Mouse (Mus musculus) midbrain, embryonic 13.5 days (tissue): ENCODE data around the gene Btbd18. TPM values are rescaled to one million over a fixed set of nuclear protein-coding genes. Genes with fewer than 3 reads are reported as not detected.
A peak's percentile ranks its signal among the peaks of the same experiment; 100 is the strongest.

ENCODE experiments used
- ATAC-seq: fragments of 200-750 bp; cut with Nextera tagmentation; 2 replicates; pipeline ENCODE4 v1.8.0; 2017; ENCODE audit warnings: mild to moderate bottlenecking, moderate TSS enrichment, moderate library complexity
- H3K27ac ChIP-seq: fragments of 300-500 bp; sonication (generic); 2 replicates; pipeline ENCODE4 v1.5.1; 2015; ENCODE audit warnings: inconsistent platforms, mild to moderate bottlenecking, moderate library complexity
- H3K27me3 ChIP-seq: fragments of 300-500 bp; sonication (generic); 2 replicates; pipeline ENCODE4 v1.6.1; 2015; ENCODE audit warnings: mild to moderate bottlenecking, inconsistent platforms
- H3K36me3 ChIP-seq: fragments of 300-500 bp; sonication (generic); 2 replicates; pipeline ENCODE4 v1.6.1; 2015; ENCODE audit warnings: mild to moderate bottlenecking, inconsistent platforms
- H3K4me1 ChIP-seq: fragments of 300-500 bp; sonication (generic); replicated peaks from 2 replicates; pipeline ENCODE4 v1.6.1; 2015; ENCODE audit warnings: inconsistent platforms
- H3K4me2 ChIP-seq: fragments of 300-500 bp; sonication (generic); replicated peaks from 2 replicates; pipeline ENCODE4 v1.6.1; 2015; ENCODE audit warnings: moderate library complexity, mild to moderate bottlenecking, inconsistent platforms
- H3K4me3 ChIP-seq: fragments of 300-500 bp; sonication (generic); replicated peaks from 2 replicates; pipeline ENCODE4 v1.5.1; 2015; ENCODE audit warnings: mild to moderate bottlenecking, inconsistent platforms
- H3K9ac ChIP-seq: fragments of 300-500 bp; sonication (generic); replicated peaks from 2 replicates; pipeline ENCODE4 v1.6.1; 2015; ENCODE audit warnings: mild to moderate bottlenecking, inconsistent platforms
- H3K9me3 ChIP-seq: fragments of 300-500 bp; sonication (generic); 2 replicates; pipeline ENCODE4 v1.6.1; 2016; ENCODE audit warnings: mild to moderate bottlenecking, inconsistent platforms
- WGBS: fragments of 180-500 bp; shearing (Covaris S2); methylation state at CpG from one replicate; pipeline ENCODE4 v1.1.7; 2015; 5-methylcytosine and 5-hydroxymethylcytosine counted together
- polyA plus RNA-seq: library from polyadenylated mRNA; unstranded; fragments of >200 nt; fragmentation: Nextera tagmentation; extraction: Ambion mirVana; gene quantifications from 2 replicates; pipeline ENCODE4 v1.2.1, GENCODE M21; 2015

Gene Btbd18
- 0.35 and 0.42 TPM in 2 replicates for polyA plus RNA-seq

GRCm38 (mm10) chr2:84658806-84659205 lies at the start of gene Btbd18:
Btbd18 (plus strand) TSS chr2:84659079.
- 92% methylated on average over 32 of the region's 32 CpGs for WGBS

GRCm38 (mm10) chr2:84612764-84613163 lies 46.1 kb upstream of the Btbd18 start:
- peaks cover 93% of the 10 kb centered on the region for H3K36me3 ChIP-seq
- no peaks in the 10 kb centered on the region for H3K9me3 ChIP-seq
- no peak overlapping the region for H3K4me3 ChIP-seq
- H3K27ac ChIP-seq: no peak overlapping the region
- no peak overlapping the region for H3K4me2 ChIP-seq
- H3K9ac ChIP-seq: no peak overlapping the region
- H3K27me3 ChIP-seq: no peaks in the 10 kb centered on the region
- WGBS: 97% methylated on average over 6 of the region's 6 CpGs
- H3K4me1 ChIP-seq: no peaks in the 10 kb centered on the region
- no peak for ATAC-seq

More at GRCm38 (mm10) chr2:84658806-84659205, at the start of gene Btbd18:
- Histone ChIP-seq H3K4me2 (no peak within 1 kb of the TSS), H3K4me1 (no peaks in the 10 kb centered on the region), H3K27me3 (no peaks in the 10 kb centered on the region), H3K4me3 (no peak within 1 kb of the TSS), H3K36me3 (no peaks in the 10 kb centered on the region), H3K9ac (no peak within 1 kb of the TSS), H3K9me3 (no peaks in the 10 kb centered on the region), H3K27ac (no peak within 1 kb of the TSS)
- ATAC-seq: no peak

GRCm38 (mm10) chr2:84617637-84618515 lies 41.0 kb upstream of the Btbd18 start:
- Histone ChIP-seq H3K27ac (no peak overlapping the region), H3K9me3 (no peaks in the 10 kb centered on the region), H3K27me3 (no peaks in the 10 kb centered on the region), H3K36me3 (peaks cover 78% of the 10 kb centered on the region), H3K4me3 (no peak overlapping the region), H3K9ac (no peak overlapping the region), H3K4me2 (no peak overlapping the region), H3K4me1 (no peaks in the 10 kb centered on the region)
- WGBS: 75% methylated on average over 3 of the region's 3 CpGs
- ATAC-seq: peak; percentile 87

GRCm38 (mm10) chr2:84618914-84619313 lies 40.0 kb upstream of the Btbd18 start:
- no peak overlapping the region for H3K9ac ChIP-seq
- WGBS: 90% methylated on average over 2 of the region's 2 CpGs
- peaks cover 68% of the 10 kb centered on the region for H3K36me3 ChIP-seq
- ATAC-seq: no peak
- no peaks in the 10 kb centered on the region for H3K9me3 ChIP-seq
- H3K4me2 ChIP-seq: no peak overlapping the region
- H3K4me3 ChIP-seq: no peak overlapping the region
- no peak overlapping the region for H3K27ac ChIP-seq
- no peaks in the 10 kb centered on the region for H3K27me3 ChIP-seq
- no peaks in the 10 kb centered on the region for H3K4me1 ChIP-seq

DNA sequence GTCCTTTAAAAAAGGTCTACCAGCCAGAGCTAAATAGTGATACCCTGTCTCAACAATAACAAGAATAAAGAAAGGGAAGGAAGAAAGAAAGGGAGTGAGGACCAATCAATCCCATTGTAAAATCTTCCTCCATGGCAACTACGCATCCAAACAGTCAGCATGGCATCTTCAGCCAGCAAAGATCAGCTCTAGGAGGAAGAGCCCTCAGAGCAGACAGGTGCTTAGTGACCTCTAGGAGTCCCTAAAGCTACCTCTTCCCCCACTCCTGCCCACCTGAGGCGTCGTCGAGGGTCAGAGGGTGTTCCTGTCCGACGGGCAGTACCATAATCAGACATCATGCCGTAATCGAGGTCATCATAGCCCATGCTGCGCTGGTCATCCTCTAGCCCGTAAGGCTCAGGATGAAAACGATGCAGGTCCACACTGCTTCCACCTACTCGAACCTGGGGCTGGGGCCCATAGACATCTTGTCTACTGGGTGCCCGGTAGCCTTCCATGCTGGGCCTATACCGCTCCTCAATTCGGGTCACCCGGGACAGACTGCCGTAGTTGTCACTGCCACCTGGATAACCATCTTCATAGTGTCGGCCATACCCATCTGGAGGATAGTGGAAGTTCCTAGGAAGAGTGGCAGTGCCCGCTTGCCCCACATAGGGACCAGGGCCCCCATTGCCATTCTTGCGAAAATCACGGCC lies 39.1 kb upstream of the Btbd18 start:
- H3K4me2 ChIP-seq: no peak overlapping the region
- no peak overlapping the region for H3K4me3 ChIP-seq
- no peaks in the 10 kb centered on the region for H3K27me3 ChIP-seq
- H3K9me3 ChIP-seq: no peaks in the 10 kb centered on the region
- WGBS: 94% methylated on average over 21 of the region's 21 CpGs
- 0 out of 2 replicates have a peak, but pooled peaks have one; percentile 9 for ATAC-seq
- H3K4me1 ChIP-seq: no peaks in the 10 kb centered on the region
- H3K27ac ChIP-seq: no peak overlapping the region
- H3K9ac ChIP-seq: no peak overlapping the region
- peaks cover 67% of the 10 kb centered on the region for H3K36me3 ChIP-seq

DNA sequence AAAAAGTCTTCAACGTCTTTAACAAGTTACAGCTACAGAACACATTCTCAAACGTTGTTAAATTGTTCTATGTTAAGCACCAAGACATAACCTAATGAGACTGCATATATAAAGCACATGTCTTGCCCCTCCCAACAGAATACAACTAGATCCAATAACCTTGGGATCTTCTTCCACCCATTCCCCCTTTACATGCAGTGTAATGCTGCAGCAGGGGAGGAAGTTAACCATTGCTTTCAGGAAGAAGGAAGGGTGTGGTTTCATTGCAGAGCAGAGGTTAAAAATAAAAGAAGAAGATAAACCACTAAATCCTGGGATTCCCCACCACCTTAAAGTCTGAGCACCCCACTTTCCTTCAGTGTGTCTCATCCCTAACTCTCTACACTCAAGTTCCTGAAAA lies 36.2 kb upstream of the Btbd18 start:
- Histone ChIP-seq H3K4me3 (no peak overlapping the region), H3K4me2 (no peak overlapping the region), H3K9ac (no peak overlapping the region), H3K27ac (no peak overlapping the region), H3K4me1 (no peaks in the 10 kb centered on the region), H3K36me3 (peaks cover 42% of the 10 kb centered on the region), H3K9me3 (no peaks in the 10 kb centered on the region), H3K27me3 (no peaks in the 10 kb centered on the region)
- WGBS: 90% methylated on average over 2 of the region's 2 CpGs
- ATAC-seq: no peak

DNA sequence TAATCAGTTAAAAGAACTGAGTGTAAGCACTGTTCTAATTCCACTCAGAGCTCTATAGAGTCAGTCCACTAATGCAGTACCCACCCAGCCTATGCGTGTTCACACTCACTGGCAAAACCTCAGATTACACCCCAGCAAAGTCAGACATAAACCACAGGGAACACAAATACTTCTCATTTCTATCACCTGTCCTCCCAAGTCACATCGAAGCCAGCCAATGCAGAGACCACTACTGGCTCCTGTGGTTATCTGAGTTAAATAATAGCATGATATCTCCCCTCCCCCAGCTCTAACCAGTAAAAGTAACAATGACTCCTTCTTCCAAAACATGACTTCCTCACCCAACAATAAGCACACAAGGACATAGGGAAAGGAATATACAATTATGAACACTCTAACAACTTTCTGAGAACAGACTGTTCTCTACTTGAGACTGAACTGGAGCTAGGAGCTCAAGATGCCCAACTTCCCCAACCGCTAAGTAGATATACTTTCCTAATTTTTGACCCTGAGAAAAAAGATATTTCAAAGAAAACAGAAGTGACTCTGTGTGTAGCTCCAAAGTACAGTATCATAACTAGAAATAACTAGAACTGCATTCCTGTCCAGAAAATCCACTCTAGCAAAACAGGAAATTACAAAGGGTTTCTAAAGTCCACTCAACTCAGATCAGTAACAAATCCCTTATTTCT lies 35.3 kb upstream of the Btbd18 start:
- Histone ChIP-seq H3K4me1 (no peaks in the 10 kb centered on the region), H3K27me3 (no peaks in the 10 kb centered on the region), H3K4me2 (no peak overlapping the region), H3K36me3 (peaks cover 42% of the 10 kb centered on the region), H3K9me3 (no peaks in the 10 kb centered on the region), H3K4me3 (no peak overlapping the region), H3K9ac (no peak overlapping the region), H3K27ac (no peak overlapping the region)
- WGBS: 98% methylated on average over 3 of the region's 3 CpGs
- no peak for ATAC-seq

DNA sequence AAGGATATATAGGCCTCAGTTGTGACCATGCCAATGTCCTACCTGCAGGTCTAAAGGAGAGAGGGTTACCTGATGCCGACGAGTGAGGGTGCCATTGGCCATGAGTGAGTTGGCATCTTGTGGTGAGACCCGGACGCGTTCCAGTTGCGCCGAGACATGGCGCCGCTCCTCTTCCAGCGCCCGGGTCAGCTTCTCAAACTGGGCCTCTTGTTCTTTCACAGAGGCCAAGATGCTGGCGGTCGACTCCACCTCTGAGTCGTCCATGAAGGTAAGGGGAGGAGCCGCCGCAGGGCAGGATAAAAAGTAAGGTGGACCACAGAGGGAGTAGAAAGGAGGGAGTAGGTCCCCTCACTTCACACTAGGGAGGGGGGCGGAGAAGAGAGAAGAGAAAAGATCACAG lies 34.7 kb upstream of the Btbd18 start:
- H3K36me3 ChIP-seq: peaks cover 36% of the 10 kb centered on the region
- no peaks in the 10 kb centered on the region for H3K27me3 ChIP-seq
- H3K4me3 ChIP-seq: no peak overlapping the region
- no peak overlapping the region for H3K27ac ChIP-seq
- no peak for ATAC-seq
- no peak overlapping the region for H3K9ac ChIP-seq
- no peaks in the 10 kb centered on the region for H3K9me3 ChIP-seq
- H3K4me1 ChIP-seq: no peaks in the 10 kb centered on the region
- WGBS: 93% methylated on average over 17 of the region's 17 CpGs
- no peak overlapping the region for H3K4me2 ChIP-seq

GRCm38 (mm10) chr2:84626366-84626975 lies 32.4 kb upstream of the Btbd18 start:
- Histone ChIP-seq H3K27me3 (no peaks in the 10 kb centered on the region), H3K4me2 (no peak overlapping the region), H3K4me3 (no peak overlapping the region), H3K4me1 (no peaks in the 10 kb centered on the region), H3K9ac (no peak overlapping the region), H3K36me3 (peaks cover 14% of the 10 kb centered on the region), H3K9me3 (no peaks in the 10 kb centered on the region), H3K27ac (no peak overlapping the region)
- no peak for ATAC-seq
- 84% methylated on average over 7 of the region's 7 CpGs for WGBS

GRCm38 (mm10) chr2:84627036-84627435 lies 31.8 kb upstream of the Btbd18 start:
- Histone ChIP-seq H3K4me3 (no peak overlapping the region), H3K4me1 (no peaks in the 10 kb centered on the region), H3K9ac (no peak overlapping the region), H3K4me2 (no peak overlapping the region), H3K36me3 (peaks cover 12% of the 10 kb centered on the region), H3K9me3 (no peaks in the 10 kb centered on the region), H3K27ac (no peak overlapping the region), H3K27me3 (no peaks in the 10 kb centered on the region)
- WGBS: 71% methylated on average over 3 of the region's 3 CpGs
- ATAC-seq: no peak

DNA sequence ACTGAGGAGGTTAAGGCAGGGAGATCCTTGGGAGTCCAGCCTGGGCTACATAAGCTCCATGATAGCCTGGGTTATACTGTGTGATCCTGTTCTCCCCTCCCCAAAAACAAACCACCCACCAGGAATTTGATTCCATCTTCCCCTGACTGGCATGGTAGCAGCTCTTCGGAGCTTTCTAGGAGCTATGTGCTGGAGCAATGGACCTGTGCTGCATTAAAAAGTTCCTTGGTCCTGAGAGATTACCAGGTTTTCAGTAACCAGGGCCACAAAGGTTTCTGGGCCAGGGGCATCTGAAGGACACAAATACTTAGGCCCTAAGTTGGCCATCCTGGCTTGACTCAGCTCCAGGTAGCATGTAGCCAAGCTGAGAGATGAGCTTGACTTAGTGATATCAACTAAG lies 26.9 kb upstream of the Btbd18 start:
- H3K4me3 ChIP-seq: no peak overlapping the region
- H3K4me1 ChIP-seq: peaks cover 43% of the 10 kb centered on the region
- no peak for ATAC-seq

More for the DNA sequence above, 26.9 kb upstream of the Btbd18 start:
- Histone ChIP-seq H3K36me3 (no peaks in the 10 kb centered on the region), H3K4me2 (no peak overlapping the region), H3K27me3 (no peaks in the 10 kb centered on the region), H3K9ac (no peak overlapping the region), H3K9me3 (no peaks in the 10 kb centered on the region), H3K27ac (no peak overlapping the region)
- WGBS: 91% methylated on average over 1 of the region's 1 CpGs
